Mouse (Mus musculus): ENCODE measurements around the gene Id3. TPM values are rescaled to one million over a fixed set of nuclear protein-coding genes. Genes with fewer than 3 reads are reported as not detected.
A peak's percentile ranks its signal among the peaks of the same experiment; 100 is the strongest.

The Id3 gene
- polyA plus RNA-seq, 1 experiment from 2014 or later: 106 TPM

DNA sequence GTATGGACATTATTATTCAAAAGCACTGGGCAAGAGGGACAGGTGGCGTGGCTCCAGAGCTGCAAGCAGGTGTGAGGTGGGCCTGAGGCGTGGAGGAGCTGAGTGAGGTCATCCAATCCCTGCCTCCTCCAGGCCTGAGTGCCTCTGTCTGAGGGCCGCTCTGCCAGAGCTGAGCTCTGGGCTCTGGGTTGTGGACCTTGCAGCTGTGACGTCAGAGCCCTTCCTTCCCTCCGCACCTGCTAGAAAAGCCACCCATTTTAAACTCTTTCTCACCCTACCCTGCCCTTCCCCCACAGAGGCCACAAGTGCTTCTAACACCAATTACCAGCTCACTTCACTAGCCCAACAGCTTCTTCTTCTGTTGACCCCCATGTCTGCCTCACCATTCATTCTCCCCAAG, 31.0 kb upstream of the Id3 start:
- Histone ChIP-seq H3K36me3 (ENCODE audit: control insufficient read depth, insufficient read depth) (no peaks in the 10 kb centered on the region), H3K4me1 (replicated peaks; ENCODE audit: control insufficient read depth, insufficient read depth, low read length) (no peaks in the 10 kb centered on the region), H3K27me3 (replicated peaks; ENCODE audit: control insufficient read depth, insufficient read depth, low read length) (no peaks in the 10 kb centered on the region), H3K4me2 (replicated peaks; ENCODE audit: low read depth) (no peak overlapping the region), H3K27ac (ENCODE audit: low read depth, low read length) (no peak overlapping the region), H3K9ac (ENCODE audit: low read depth, low read length) (no peak overlapping the region), H3K4me3 (ENCODE audit: low read depth, low read length) (no peak overlapping the region), H3K9me3 (ENCODE audit: control insufficient read depth) (no peaks in the 10 kb centered on the region)
- TF ChIP-seq CTCF (IDR thresholded peaks at IDR 0.05; ENCODE audit: low read depth): no peak
- ATAC-seq: no peak
- WGBS: 59% methylated on average over 5 of the region's 5 CpGs

DNA sequence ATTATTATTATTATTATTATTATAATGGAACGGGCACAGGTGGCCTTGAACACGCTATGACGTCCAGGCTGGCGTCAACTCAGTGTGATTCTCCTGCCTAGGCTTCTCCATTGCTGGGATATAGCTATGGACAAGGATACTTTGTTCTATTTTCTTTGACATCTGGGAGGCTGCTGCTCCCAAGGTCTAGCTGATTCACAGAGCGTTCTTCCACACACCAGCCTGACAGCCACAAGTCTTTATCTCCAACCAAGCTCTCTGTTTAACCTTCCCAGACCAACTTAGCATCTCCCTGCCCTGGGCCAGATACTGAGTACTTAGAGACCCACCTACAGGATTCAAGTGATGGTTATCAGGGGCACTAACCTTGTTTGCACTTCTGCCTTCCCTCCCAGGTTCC, 28.6 kb upstream of the Id3 start:
- H3K4me3 ChIP-seq (ENCODE audit: low read depth, low read length): no peak overlapping the region
- no peak for ATAC-seq
- no peak overlapping the region for H3K4me2 ChIP-seq (replicated peaks; ENCODE audit: low read depth)
- H3K4me1 ChIP-seq (replicated peaks; ENCODE audit: control insufficient read depth, insufficient read depth, low read length): no peaks in the 10 kb centered on the region
- H3K36me3 ChIP-seq (ENCODE audit: control insufficient read depth, insufficient read depth): no peaks in the 10 kb centered on the region
- H3K9ac ChIP-seq (ENCODE audit: low read depth, low read length): no peak overlapping the region
- H3K27ac ChIP-seq (ENCODE audit: low read depth, low read length): no peak overlapping the region
- H3K9me3 ChIP-seq (ENCODE audit: control insufficient read depth): no peaks in the 10 kb centered on the region
- H3K27me3 ChIP-seq (replicated peaks; ENCODE audit: control insufficient read depth, insufficient read depth, low read length): no peaks in the 10 kb centered on the region
- WGBS: 64% methylated on average over 5 of the region's 5 CpGs
- no peak for TF ChIP-seq CTCF (IDR thresholded peaks at IDR 0.05; ENCODE audit: low read depth)

DNA sequence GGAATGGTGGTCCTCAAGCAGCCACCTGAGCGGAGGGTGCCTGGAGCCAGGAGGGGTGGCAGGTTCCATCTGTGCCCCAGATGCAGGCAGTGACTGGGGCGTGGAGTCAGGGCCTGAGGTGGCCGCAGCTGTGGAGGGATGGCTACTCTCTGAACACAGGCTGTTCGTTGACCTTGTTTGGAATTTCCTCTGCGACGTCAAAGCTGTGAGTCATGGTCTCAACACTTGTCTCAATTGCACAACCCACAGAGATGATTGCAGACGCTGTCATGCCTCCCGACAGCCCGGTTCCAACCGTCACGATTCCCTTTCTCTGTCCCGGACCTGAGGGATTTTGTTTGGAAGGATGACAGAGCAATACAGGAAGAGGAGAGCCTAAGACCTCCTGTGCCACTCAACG, 26.3 kb upstream of the Id3 start:
- ATAC-seq: peak; percentile 67

DNA sequence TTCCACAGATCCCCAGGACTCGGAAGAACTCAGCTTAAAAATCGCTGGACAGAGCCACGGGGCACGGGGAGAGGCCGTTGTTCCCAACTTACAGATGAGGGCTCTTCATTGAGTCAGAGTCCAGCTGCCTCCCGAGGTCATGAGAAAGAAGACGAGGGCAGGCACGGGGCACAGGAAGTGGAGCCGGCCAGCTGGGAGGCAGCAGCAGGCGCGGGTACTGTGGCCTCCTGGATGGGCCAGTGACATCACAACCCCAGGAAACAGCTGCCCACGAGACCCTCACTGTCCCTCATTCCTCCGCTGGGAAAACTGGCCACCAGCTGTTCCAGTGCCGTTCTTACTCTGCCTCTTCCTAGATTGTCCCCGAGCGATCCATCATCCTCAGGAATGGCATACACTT, 23.3 kb upstream of the Id3 start:
- no peak for TF ChIP-seq CTCF (IDR thresholded peaks at IDR 0.05; ENCODE audit: low read depth)
- Histone ChIP-seq H3K27me3 (replicated peaks; ENCODE audit: control insufficient read depth, insufficient read depth, low read length) (no peaks in the 10 kb centered on the region), H3K27ac (ENCODE audit: low read depth, low read length) (no peak overlapping the region), H3K4me2 (replicated peaks; ENCODE audit: low read depth) (no peak overlapping the region), H3K4me3 (ENCODE audit: low read depth, low read length) (no peak overlapping the region), H3K9ac (ENCODE audit: low read depth, low read length) (no peak overlapping the region), H3K36me3 (ENCODE audit: control insufficient read depth, insufficient read depth) (no peaks in the 10 kb centered on the region), H3K4me1 (replicated peaks; ENCODE audit: control insufficient read depth, insufficient read depth, low read length) (0 out of 2 replicates have a peak, but pooled peaks cover 7% of the 10 kb centered on the region), H3K9me3 (ENCODE audit: control insufficient read depth) (no peaks in the 10 kb centered on the region)
- 24% methylated on average over 16 of the region's 16 CpGs for WGBS
- ATAC-seq: no peak

More for the DNA sequence above, 26.3 kb upstream of the Id3 start:
- Histone ChIP-seq H3K9me3 (ENCODE audit: control insufficient read depth) (no peaks in the 10 kb centered on the region), H3K27me3 (replicated peaks; ENCODE audit: control insufficient read depth, insufficient read depth, low read length) (no peaks in the 10 kb centered on the region), H3K4me1 (replicated peaks; ENCODE audit: control insufficient read depth, insufficient read depth, low read length) (no peaks in the 10 kb centered on the region), H3K27ac (ENCODE audit: low read depth, low read length) (no peak overlapping the region), H3K4me3 (ENCODE audit: low read depth, low read length) (no peak overlapping the region), H3K36me3 (ENCODE audit: control insufficient read depth, insufficient read depth) (no peaks in the 10 kb centered on the region), H3K4me2 (replicated peaks; ENCODE audit: low read depth) (peak overlapping the region; percentile 48; the same call in 1 of the 2 replicates), H3K9ac (ENCODE audit: low read depth, low read length) (no peak overlapping the region)
- TF ChIP-seq CTCF (IDR thresholded peaks at IDR 0.05; ENCODE audit: low read depth): no peak
- 26% methylated on average over 13 of the region's 13 CpGs for WGBS

- TF ChIP-seq CTCF (IDR thresholded peaks at IDR 0.05; ENCODE audit: low read depth): no peak
- no peak for ATAC-seq
- no peak overlapping the region for H3K4me3 ChIP-seq (ENCODE audit: low read depth, low read length)
- H3K4me1 ChIP-seq (replicated peaks; ENCODE audit: control insufficient read depth, insufficient read depth, low read length): 0 out of 2 replicates have a peak, but pooled peaks cover 7% of the 10 kb centered on the region
- H3K9ac ChIP-seq (ENCODE audit: low read depth, low read length): no peak overlapping the region
- no peak overlapping the region for H3K4me2 ChIP-seq (replicated peaks; ENCODE audit: low read depth)
- WGBS: 94% methylated on average over 3 of the region's 3 CpGs
- H3K27me3 ChIP-seq (replicated peaks; ENCODE audit: control insufficient read depth, insufficient read depth, low read length): no peaks in the 10 kb centered on the region
- no peak overlapping the region for H3K27ac ChIP-seq (ENCODE audit: low read depth, low read length)
- no peaks in the 10 kb centered on the region for H3K9me3 ChIP-seq (ENCODE audit: control insufficient read depth)
- no peaks in the 10 kb centered on the region for H3K36me3 ChIP-seq (ENCODE audit: control insufficient read depth, insufficient read depth)
These were observed 22.1 kb upstream of the Id3 start for GRCm38 (mm10) chr4:136121158-136121557.

DNA sequence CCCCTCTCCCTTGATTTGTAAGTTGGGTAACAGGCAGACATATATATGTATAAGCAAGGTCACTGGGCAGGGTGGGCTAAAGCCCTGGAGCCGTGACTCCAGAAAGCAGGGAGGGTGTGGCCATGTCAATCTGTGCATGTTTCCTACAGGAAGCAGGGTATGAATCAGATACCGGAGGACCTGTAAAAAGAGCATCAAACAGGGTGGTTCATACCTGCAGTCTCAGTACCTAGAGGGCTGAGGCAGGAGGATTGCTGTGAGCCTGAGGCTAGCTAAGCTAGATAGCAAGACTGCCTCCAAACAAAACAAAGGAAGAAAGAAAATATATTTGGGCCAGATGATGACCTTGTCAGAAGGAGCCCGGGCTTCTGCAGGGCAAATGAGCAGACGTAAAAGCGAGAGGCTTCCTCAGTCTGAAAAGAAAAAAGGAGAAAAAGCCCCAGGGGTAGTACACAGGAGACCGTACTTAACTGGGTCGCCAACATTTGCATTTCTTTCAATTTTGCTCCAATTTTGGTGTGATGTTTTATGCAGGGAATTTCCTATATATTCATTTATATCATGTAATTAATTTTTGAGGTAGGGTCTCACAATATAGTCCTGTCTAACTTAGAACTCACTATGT, 21.3 kb upstream of the Id3 start:
- no peak for ATAC-seq
- Histone ChIP-seq H3K4me1 (replicated peaks; ENCODE audit: control insufficient read depth, insufficient read depth, low read length) (0 out of 2 replicates have a peak, but pooled peaks cover 7% of the 10 kb centered on the region), H3K27me3 (replicated peaks; ENCODE audit: control insufficient read depth, insufficient read depth, low read length) (no peaks in the 10 kb centered on the region), H3K36me3 (ENCODE audit: control insufficient read depth, insufficient read depth) (no peaks in the 10 kb centered on the region), H3K4me3 (ENCODE audit: low read depth, low read length) (no peak overlapping the region), H3K27ac (ENCODE audit: low read depth, low read length) (no peak overlapping the region), H3K4me2 (replicated peaks; ENCODE audit: low read depth) (no peak overlapping the region), H3K9ac (ENCODE audit: low read depth, low read length) (no peak overlapping the region), H3K9me3 (ENCODE audit: control insufficient read depth) (no peaks in the 10 kb centered on the region)
- WGBS: 84% methylated on average over 7 of the region's 7 CpGs
- TF ChIP-seq CTCF (IDR thresholded peaks at IDR 0.05; ENCODE audit: low read depth): no peak

Measured in intestine, postnatal 0 days (tissue).